Mouse (Mus musculus): ENCODE measurements around the gene Nbr1.
"Not testable (repeated sequence)": the region's sequence is repeated elsewhere in the genome, so short reads cannot be mapped to it uniquely, and the experiment has no call there.

Nbr1 gene

DNA sequence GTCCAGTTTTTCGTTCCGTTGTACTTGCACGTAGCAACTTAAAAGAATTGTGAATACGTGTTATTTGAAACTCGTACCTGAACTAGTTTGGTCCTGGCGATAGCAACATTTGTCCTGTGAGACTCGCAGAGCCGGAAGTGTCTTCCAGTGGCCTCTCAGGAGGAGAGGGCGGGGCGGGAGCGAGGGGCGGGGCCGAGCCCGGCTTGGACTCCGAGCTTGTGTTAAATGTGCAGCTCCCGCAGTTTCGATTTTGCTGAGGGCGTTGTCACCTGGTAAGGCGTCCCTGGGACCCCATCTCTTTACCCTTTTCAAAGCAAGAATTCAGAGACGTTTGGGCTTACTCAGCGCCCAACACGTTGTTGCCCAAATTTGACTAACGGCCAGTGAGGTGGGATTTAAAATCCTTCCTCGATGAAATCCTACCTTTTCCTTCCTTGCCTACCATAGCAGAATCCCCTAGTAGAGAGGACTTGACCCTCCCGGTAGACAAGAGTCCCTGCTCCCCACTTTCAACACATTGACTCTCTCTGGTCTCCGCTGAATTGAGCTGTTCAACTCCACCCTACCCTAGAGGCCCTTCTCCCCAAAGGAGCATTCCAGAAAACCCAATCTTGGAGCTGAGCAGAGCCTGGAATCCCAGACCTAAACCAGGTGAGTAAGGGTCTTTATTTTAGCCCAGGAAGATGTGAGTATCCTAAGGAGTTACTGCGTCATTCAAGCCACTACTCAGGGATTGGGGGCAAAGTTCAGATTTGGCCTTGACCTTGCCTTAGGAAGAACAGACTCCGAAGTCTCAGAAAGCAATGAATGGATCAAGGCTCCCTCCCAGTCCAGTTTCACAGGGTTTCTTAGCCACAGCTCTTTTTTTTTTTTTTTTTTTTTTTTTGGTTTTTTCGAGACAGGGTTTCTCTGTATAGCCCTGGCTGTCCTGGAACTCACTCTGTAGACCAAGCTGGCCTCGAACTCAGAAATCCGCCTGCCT lies 30.4 kb downstream of the Nbr1 start, which contains the start of gene Tmem106a:
Gene Tmem106a, plus strand, starts transcription at position 189 of the 982 bp plus-strand sequence.
- peak; percentile 79 for DNase-seq (ENCODE audit: low spot score)

DNA sequence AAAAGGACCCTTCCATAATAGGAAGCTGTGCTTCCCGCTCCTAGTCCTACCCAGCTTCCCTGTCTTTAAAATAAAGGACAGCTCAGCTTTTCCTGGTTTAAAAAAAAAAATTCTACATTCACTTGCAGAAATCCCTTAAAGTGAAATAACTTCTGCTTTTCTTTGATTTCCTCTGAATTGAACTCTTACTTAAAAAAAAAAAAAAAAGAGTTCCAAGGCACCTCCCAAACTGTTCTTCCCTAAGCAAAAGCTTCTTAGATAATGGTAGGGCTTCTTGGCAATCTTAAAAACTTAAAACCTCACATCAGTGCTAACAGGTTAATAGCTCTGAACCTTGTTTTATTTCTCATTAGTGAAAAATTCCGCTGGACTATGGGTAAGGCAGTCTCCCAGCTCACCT lies 31.3 kb downstream of the Nbr1 start:
- no peak for DNase-seq (ENCODE audit: low spot score)

GRCm38 (mm10) chr11:101585031-101585430 lies 33.1 kb downstream of the Nbr1 start:
- DNase-seq (ENCODE audit: low spot score): not testable (repeated sequence)

DNA sequence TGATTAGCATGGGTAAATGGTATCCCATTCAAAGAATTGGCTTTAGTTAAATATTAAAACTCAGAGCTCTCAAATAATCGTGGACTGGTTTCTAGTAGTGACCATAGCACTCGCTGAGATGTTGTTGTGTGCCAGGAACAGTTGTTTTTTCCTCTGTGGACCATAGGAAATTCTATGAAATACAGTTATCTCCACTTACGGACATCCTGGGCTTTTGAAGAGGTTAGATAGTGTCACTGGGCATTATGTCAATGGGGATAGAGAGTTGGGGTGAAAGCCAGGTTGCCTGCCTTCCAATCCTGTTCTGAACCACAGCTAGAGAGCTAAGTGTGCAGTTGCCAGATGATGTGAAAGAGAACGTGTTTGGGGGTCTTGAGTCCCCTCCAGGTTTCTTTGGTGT lies 33.9 kb downstream of the Nbr1 start:
- no peak for DNase-seq (ENCODE audit: low spot score)

- DNase-seq (ENCODE audit: low spot score): no peak
Measured at GRCm38 (mm10) chr11:101587676-101588075, 35.7 kb downstream of the Nbr1 start.

DNA sequence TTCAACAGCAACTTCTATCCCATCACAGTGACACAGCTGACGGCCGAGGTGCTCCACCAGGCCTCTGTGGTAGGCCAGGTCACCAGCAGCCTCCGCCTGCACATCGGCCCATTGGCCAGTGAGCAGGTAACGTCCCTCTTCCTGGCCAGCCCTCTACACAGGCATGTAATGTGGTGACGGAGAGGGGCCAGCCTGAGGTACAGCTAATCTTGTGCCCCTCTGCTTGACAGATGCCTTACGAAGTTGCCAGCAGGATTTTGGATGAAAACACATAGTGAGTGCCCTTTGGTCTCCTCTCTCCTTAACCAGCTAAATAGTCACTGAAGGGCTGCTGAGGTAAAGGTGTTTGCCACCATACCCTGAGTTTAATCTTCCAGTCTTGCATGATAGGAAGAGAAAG lies 36.9 kb downstream of the Nbr1 start:
- DNase-seq (ENCODE audit: low spot score): no peak

DNA sequence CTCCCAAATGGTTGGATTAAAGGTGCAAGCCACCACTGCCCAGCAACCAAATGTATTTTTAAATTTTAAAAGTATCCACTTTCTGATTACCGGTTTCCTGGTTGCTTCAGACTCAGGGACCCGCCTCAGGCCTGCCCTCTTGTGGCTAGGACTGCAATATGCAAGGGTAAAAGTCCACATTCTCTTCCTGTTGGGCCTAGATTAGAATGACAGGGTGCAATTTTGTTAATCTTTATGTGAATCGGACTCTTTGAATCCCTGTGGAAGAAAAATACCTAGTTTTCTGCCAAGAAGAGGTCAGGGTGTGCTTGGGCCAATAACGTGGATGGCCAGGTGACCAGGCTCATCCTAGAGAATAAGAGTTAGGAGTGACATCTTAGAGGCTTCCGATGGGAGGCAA lies 37.5 kb downstream of the Nbr1 start:
- peak; percentile 67 for DNase-seq (ENCODE audit: low spot score)

- DNase-seq (ENCODE audit: low spot score): no peak
Measured at GRCm38 (mm10) chr11:101589989-101590624, 38.2 kb downstream of the Nbr1 start.

DNA sequence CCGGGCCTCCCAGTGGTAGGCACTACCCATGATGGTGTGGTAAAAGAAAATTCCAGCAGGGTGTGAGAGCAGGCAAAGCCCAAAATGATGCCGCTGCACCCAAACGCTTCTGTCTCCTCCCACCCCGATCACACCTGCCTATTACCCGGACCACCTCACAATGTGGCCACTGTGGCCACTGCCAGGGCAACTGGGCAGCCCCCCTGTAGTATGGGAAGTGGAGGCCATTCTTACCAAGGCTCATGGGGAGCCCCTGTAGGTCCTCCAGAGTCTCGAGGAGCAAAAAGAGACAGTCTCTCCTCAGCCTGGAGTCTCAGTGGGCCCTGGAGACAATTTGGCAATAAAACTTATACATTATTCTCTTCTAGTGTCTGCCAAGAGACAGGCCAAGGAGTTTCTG lies 47.2 kb downstream of the Nbr1 start, which contains the start of gene Gm11634:
Gene Gm11634, minus strand, starts transcription at position 101 of the 400 bp plus-strand sequence.
- DNase-seq (ENCODE audit: low spot score): no peak

- DNase-seq (ENCODE audit: low spot score): peak; percentile 82
Measured at GRCm38 (mm10) chr11:101602491-101602890, 50.5 kb downstream of the Nbr1 start.

- DNase-seq (ENCODE audit: low spot score): no peak
Measured at GRCm38 (mm10) chr11:101604116-101604515, 52.2 kb downstream of the Nbr1 start.

DNA sequence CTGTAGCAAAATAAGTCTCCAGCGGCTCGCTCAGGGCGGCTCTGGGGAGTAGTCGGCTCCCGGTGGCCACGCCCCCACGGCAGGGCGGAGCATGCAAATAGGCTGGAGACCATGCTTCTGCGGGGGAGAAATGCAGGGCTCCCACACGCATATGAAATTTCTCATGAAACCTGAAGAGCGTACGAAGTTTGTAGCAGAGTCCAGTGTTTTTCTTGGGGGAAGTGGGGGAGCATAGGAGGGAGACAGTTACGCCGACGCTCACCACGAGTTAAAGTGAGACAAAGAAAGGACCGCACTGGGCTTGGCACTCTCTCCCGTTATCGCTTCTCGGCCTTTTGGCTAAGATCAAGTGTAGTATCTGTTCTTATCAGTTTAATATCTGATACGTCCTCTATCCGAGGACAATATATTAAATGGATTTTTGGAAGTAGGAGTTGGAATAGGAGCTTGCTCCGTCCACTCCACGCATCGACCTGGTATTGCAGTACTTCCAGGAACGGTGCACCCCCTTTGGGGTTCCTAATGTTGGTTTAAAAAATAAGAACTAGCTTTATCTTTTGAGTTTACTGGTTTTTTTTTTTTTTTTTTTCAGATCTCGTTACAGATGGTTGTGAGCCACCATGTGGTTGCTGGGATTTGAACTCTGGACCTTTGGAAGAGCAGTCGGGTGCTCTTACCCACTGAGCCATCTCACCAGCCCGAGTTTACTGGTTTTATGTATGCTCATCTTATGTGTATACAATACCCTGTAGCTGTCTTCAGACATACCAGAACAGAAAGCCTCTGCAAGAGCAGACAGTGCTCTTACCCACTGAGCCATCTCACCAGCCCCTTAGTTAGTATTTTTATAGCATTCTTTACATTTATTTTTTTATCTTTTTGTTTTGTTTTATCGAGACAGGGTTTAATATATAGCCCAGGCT lies 52.8 kb downstream of the Nbr1 start:
- DNase-seq (ENCODE audit: low spot score): peak; percentile 88

DNA sequence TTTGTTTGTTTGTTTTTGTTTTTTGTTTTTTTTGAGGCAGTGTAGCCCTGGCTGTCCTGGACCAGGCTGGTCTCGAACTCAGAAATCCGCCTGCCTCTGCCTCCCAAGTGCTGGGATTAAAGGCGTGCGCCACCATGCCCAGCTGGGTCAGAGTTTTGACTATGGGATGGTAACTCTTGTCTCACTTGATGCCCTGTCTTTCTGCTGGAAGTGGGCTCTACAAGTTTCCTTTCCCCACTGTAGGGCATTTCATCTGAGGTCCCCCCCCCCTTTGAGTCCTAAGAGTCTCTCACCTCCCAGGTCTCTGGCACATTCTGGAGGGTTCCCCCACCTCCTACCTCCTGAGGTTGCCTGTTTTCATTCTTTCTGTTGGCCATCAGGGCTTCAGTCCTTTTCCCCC lies 55.2 kb downstream of the Nbr1 start:
- not testable (repeated sequence) for DNase-seq (ENCODE audit: low spot score)

- DNase-seq (ENCODE audit: low spot score): no peak
Measured at GRCm38 (mm10) chr11:101610445-101610844, 58.5 kb downstream of the Nbr1 start.

DNA sequence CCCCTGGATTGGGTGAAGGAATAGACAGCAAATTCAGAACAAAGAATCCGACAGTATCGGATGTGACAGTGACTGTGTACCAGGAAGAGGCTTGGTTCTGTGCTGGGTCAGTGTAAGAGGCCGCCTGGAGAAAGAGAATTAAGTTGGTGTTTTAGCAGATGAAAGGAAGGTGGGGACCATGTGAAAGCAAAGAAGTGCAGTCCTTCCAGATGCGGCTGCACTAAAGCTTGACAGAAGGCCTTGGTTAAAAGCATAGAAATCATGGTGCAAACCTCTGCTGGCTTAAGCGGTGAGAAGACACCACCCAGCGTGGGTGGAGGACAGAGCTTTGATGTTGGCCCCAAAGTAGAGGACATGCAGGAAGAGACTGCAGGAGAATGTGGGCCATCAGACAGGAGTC lies 61.6 kb downstream of the Nbr1 start:
- no peak for DNase-seq (ENCODE audit: low spot score)

- no peak for DNase-seq (ENCODE audit: low spot score)
Measured at GRCm38 (mm10) chr11:101614116-101614515, 62.2 kb downstream of the Nbr1 start.

GRCm38 (mm10) chr11:101615380-101615779 lies 63.4 kb downstream of the Nbr1 start:
- no peak for DNase-seq (ENCODE audit: low spot score)

- DNase-seq (ENCODE audit: low spot score): no peak
Measured at GRCm38 (mm10) chr11:101616104-101616503, 64.2 kb downstream of the Nbr1 start.

- DNase-seq (ENCODE audit: low spot score): no peak
Measured at GRCm38 (mm10) chr11:101616948-101617767, 65.2 kb downstream of the Nbr1 start.

DNA sequence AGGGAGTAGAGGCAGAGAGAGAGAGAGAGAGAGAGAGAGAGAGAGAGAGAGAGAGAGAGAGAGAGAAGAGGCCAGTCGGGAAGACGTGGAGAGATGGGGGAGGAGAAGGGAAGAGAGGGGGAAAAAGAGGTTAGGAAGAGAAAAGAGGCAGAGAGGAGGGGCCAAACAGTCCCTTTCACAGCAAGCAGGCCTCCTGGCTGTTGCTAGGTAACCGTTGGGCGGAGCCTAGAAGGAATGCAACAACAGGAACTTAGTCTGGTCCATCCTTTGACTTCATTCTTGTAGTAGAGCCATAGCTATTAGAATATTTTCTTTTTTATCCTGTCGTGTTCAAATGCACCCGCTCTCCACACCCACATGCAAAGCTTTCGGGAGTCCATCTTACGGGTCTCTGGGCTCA lies 65.9 kb downstream of the Nbr1 start:
- peak; percentile 65 for DNase-seq (ENCODE audit: low spot score)

DNA sequence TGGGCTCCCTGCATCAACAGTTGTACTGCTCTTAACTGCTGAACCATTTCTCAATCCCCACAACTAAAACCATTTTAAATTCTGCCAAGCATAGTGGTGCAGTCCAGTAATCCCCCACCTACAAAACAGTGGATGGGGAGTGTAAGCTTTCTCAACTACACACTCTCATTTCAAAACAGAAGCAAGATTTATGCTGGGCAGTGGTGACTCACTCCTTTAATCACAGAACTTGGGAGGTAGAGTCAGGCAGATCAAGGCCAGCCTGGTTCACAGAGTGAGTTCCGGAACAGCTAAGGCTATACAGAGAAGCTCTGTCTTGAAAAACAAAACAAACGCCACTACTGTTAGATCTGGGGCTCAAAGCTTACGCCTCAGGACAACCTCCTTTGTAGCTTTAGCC lies 66.6 kb downstream of the Nbr1 start:
- no peak for DNase-seq (ENCODE audit: low spot score)
